Mouse (Mus musculus) urinary bladder, postnatal 0 days (tissue): ENCODE results near the gene Tmem63b. TPM values are rescaled to one million over a fixed set of nuclear protein-coding genes. Genes with fewer than 3 reads are reported as not detected.

Source experiments
- polyA plus RNA-seq: library from polyadenylated mRNA; unstranded; fragments of >200 nt; fragmentation: Nextera tagmentation; extraction: Ambion mirVana; gene quantifications from 2 replicates; pipeline ENCODE4 v1.2.1, GENCODE M21; 2015

Gene Tmem63b
- 31.0 and 31.1 TPM in 2 replicates for polyA plus RNA-seq

GRCm38 (mm10) chr17:45686716-45687115 is at the start of gene Tmem63b:
TSS of gene Tmem63b (minus strand) at chr17:45686905.

GRCm38 (mm10) chr17:45733735-45734301 is 47.1 kb upstream of the Tmem63b start, which contains the start of gene 1600014C23Rik:
TSS of gene 1600014C23Rik (minus strand) at chr17:45733844.

DNA sequence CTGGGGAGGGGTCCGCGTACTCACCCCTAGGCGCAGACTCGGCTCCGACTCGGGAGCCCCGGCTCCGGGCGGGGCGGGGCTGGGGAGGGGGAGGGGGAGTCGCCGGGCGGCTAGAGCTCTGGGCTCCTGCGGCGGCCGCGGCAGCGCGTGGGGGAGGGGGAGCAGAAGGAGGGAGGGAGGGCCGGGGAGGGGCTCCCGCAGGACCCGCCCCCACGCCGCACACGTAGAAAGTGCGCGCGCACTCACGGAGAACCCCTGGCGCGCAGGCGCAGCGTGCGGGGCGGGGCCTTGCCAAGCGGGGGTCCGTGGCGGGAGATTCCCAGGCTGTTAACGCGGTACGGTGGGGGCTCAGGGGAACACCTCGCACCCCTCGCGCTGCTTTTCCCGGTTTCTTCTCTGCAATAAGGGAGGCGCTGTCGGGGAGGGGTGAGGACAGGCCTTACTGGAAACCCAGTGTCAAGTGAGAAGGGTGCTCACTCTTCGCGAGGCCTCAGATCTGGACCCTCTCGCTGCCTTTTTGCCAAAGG is 549 bp downstream of the Tmem63b start, which contains the start of gene Mrpl14:
Mrpl14 (plus strand) TSS at position 230 of the 527 bp plus-strand sequence.

DNA sequence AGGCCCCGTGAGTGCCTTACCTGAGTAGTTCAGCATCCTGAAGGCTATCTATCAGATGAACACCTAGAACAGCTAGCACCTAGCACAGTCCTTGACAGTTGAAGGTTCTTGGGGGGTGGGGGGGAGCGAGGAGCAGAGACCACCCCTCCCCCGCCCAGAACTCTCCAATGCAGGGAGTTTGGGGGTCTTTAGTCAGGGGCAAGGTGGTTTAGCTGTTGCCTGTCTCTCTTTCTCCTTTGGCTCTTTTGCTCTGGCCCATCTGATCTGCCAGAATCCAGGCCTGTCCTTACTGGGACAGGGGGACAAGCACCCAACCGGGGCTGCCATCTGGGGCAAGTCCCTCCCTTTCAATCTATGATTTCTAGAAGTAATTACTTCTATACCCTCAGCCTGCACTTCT is 27.5 kb downstream of the Tmem63b start, which contains the start of gene Capn11:
Capn11 (minus strand) TSS at position 101 of the 400 bp plus-strand sequence.

Other genes with a start within 250 kb of the Tmem63b start
- 0.16 TPM in 1 of 2 replicates, not detected in the other for gene Spats1, start 211.5 kb downstream of the Tmem63b start, polyA plus RNA-seq
- gene Aars2, start 180.1 kb downstream of the Tmem63b start, polyA plus RNA-seq, result 6.2 and 7.2 TPM in 2 replicates
- 0.13 TPM in 1 of 2 replicates, not detected in the other for gene Tcte1, start 163.5 kb downstream of the Tmem63b start, polyA plus RNA-seq
- gene Tmem151b, start 137.2 kb downstream of the Tmem63b start, polyA plus RNA-seq, result 0.47 and 0.65 TPM in 2 replicates
- gene Nfkbie, start 131.2 kb downstream of the Tmem63b start, polyA plus RNA-seq, result 3.5 and 3.8 TPM in 2 replicates
- gene Slc35b2, start 123.0 kb downstream of the Tmem63b start, polyA plus RNA-seq, result 87.4 and 92.8 TPM in 2 replicates
- gene Hsp90ab1, start 113.6 kb downstream of the Tmem63b start, polyA plus RNA-seq, result 876 and 897 TPM in 2 replicates
- 106 and 125 TPM in 2 replicates for gene Slc29a1, start 87.3 kb downstream of the Tmem63b start, polyA plus RNA-seq
- gene Mymx, start 84.8 kb downstream of the Tmem63b start, polyA plus RNA-seq, result not detected in 2 replicates
- gene Capn11, start 27.6 kb downstream of the Tmem63b start, polyA plus RNA-seq, result 0.68 and 0.75 TPM in 2 replicates
- 166 and 175 TPM in 2 replicates for gene Mrpl14, start 583 bp downstream of the Tmem63b start, polyA plus RNA-seq
- not detected in 2 replicates for gene 1600014C23Rik, start 46.9 kb upstream of the Tmem63b start, polyA plus RNA-seq